In genomic region chr11:93995111-93995719, GRCm38 (mm10) we compare ENCODE assay signal across 8 mouse cellular contexts. TPM values are rescaled to one million over a fixed set of nuclear protein-coding genes. Genes with fewer than 3 reads are reported as not detected.
A peak's percentile ranks its signal among the peaks of the same experiment; 100 is the strongest.
DNase-seq lines count a peak whose midpoint lies in the region; ATAC-seq and TF ChIP-seq lines count a peak whose summit lies in the region.

No protein-coding gene starts in this region.

- peak overlapping the region; percentile 69 for H3K9ac ChIP-seq in lung, embryonic 14.5 days

- peak overlapping the region; percentile 96 for H3K4me3 ChIP-seq in lung, embryonic 14.5 days (ENCODE audit: low read depth, low read length)

- ATAC-seq in lung, embryonic 14.5 days (ENCODE audit: insufficient read depth), result peak; percentile 72
- peak; percentile 82 for ATAC-seq in neutrophil, adult 5-6 weeks (ENCODE audit: extremely low read depth, insufficient number of reproducible peaks, low FRiP score, poor library complexity, severe bottlenecking)

- peak overlapping the region; percentile 82 for H3K4me2 ChIP-seq in lung, embryonic 14.5 days

- no peaks in the 10 kb centered on the region for H3K9me3 ChIP-seq in lung, embryonic 14.5 days (ENCODE audit: low read depth, low read length)

- peak overlapping the region; percentile 97 for H3K27ac ChIP-seq in lung, embryonic 14.5 days (ENCODE audit: low read depth)

- DNase-seq in MEL-GATA-1-ER (ENCODE audit: extremely low read depth, low read depth), result peak; percentile 89
- DNase-seq in cerebellum, adult 8-10 months, result peak; percentile 71
- peak; percentile 23 for DNase-seq in forelimb bud, embryonic 11.5 days (ENCODE audit: low read depth, low spot score)
- DNase-seq in heart, postnatal 4 days, result peak; percentile 86
- DNase-seq in layer of hippocampus, adult 8-10 months (ENCODE audit: low spot score in 2 of 2), result peak; percentile 72 to 83
- peak; percentile 75 for DNase-seq in lung, embryonic 14.5 days
- peak; percentile 57 to 77 for DNase-seq in thymus, adult 18-20 months

- no peaks in the 10 kb centered on the region for H3K27me3 ChIP-seq in lung, embryonic 14.5 days (ENCODE audit: insufficient read depth, low read length)

- 4% methylated on average over 15 of the region's 15 CpGs for WGBS in lung, embryonic 14.5 days

- 0 out of 2 replicates have a peak, but pooled peaks cover 3% of the 10 kb centered on the region for H3K36me3 ChIP-seq in lung, embryonic 14.5 days (ENCODE audit: insufficient read depth)

- no peak for TF ChIP-seq CTCF in lung, embryonic 14.5 days (IDR thresholded peaks at IDR 0.05; ENCODE audit: low read depth)

- peaks cover 2% of the 10 kb centered on the region; the same call in 1 of the 2 replicates for H3K4me1 ChIP-seq in lung, embryonic 14.5 days (ENCODE audit: insufficient read depth)

RNA-seq across cellular contexts. Expression of gene Spag9, which starts 0.7 kb away (rescaled TPM):
- total RNA-seq in heart, postnatal 4 days (2021), result 100 to 1,000 TPM; 139 to 146 TPM
- total RNA-seq in layer of hippocampus, adult 8-10 months (2022), result 100 to 1,000 TPM; 205 to 236 (median 220) TPM
- 55.8 and 57.1 TPM in 2 replicates for polyA plus RNA-seq in lung, embryonic 14.5 days (2014; fragmentation: Nextera tagmentation; extraction: Ambion mirVana)
- 180 and 187 TPM in 2 replicates for total RNA-seq in neutrophil, adult 5-6 weeks (2017)

RNA-seq across cellular contexts. Expression of gene Nme1, which starts 26.9 kb away (rescaled TPM):
- 10 to 100 TPM; 32.7 to 37.8 TPM for total RNA-seq in heart, postnatal 4 days (2021)
- total RNA-seq in layer of hippocampus, adult 8-10 months (2022), result 100 to 1,000 TPM in 1 of 4 experiments, 10 to 100 TPM in 3; 72.6 to 105 (median 82.2) TPM
- 168 and 197 TPM in 2 replicates for polyA plus RNA-seq in lung, embryonic 14.5 days (2014; fragmentation: Nextera tagmentation; extraction: Ambion mirVana)
- 10.5 and 22.0 TPM in 2 replicates for total RNA-seq in neutrophil, adult 5-6 weeks (2017)

RNA-seq across cellular contexts. Expression of gene Gm20390, which starts 27.1 kb away (rescaled TPM):
- 10 to 100 TPM; 45.3 to 56.6 TPM for total RNA-seq in heart, postnatal 4 days (2021)
- total RNA-seq in layer of hippocampus, adult 8-10 months (2022), result 100 to 1,000 TPM in 2 of 4 experiments, 10 to 100 TPM in 2; 86.0 to 119 (median 96.1) TPM
- 397 and 438 TPM in 2 replicates for polyA plus RNA-seq in lung, embryonic 14.5 days (2014; fragmentation: Nextera tagmentation; extraction: Ambion mirVana)
- 5.3 and 10.9 TPM in 2 replicates for total RNA-seq in neutrophil, adult 5-6 weeks (2017)

RNA-seq across cellular contexts. Expression of gene Nme2, which starts 39.2 kb away (rescaled TPM):
- total RNA-seq in heart, postnatal 4 days (2021), result 1,000 to 10,000 TPM in 1 of 2 experiments, 100 to 1,000 TPM in 1; 991 to 1,141 TPM
- total RNA-seq in layer of hippocampus, adult 8-10 months (2022), result 100 to 1,000 TPM in 2 of 4 experiments, 10 to 100 TPM in 2; 88.3 to 126 (median 105) TPM
- polyA plus RNA-seq in lung, embryonic 14.5 days (2014; fragmentation: Nextera tagmentation; extraction: Ambion mirVana), result 272 and 286 TPM in 2 replicates
- total RNA-seq in neutrophil, adult 5-6 weeks (2017), result 40.9 and 60.4 TPM in 2 replicates

Comparison
In these comparisons a context has a peak if more than half of its experiments do, and no peak if none do; other contexts are left out.
1. Peak in every context shown above with its lines: DNase-seq, ATAC-seq, H3K4me3 ChIP-seq and H3K27ac ChIP-seq.
2. DNase-seq: peak in every context shown above with its lines; median percentile 89 in MEL-GATA-1-ER; 86 in heart, postnatal 4 days; 78 in layer of hippocampus, adult 8-10 months; 75 in lung, embryonic 14.5 days; 71 in cerebellum, adult 8-10 months; 67 in thymus, adult 18-20 months; 23 in forelimb bud, embryonic 11.5 days.